Mouse (Mus musculus) limb, embryonic 14.5 days (tissue): ENCODE measurements around the gene Tcf7l1. TPM values are rescaled to one million over a fixed set of nuclear protein-coding genes. Genes with fewer than 3 reads are reported as not detected.

Source experiments
- ATAC-seq: fragments of 200-750 bp; cut with Nextera tagmentation; 2 replicates; pipeline ENCODE4 v1.8.0; 2017; ENCODE audit warnings: low read depth, moderate number of reproducible peaks, moderate TSS enrichment; ENCODE audit not compliant: low FRiP score
- DNase-seq: peaks from one replicate; pipeline ENCODE4 v3.0.0-alpha.2; 2015; ENCODE audit warnings: low spot score
- H3K27ac ChIP-seq: fragments of 300-500 bp; sonication (generic); replicated peaks from 2 replicates; pipeline ENCODE4 v1.5.1; 2014; ENCODE audit warnings: low read depth, mild to moderate bottlenecking, low read length, moderate library complexity, mixed read lengths
- H3K27me3 ChIP-seq: fragments of 300-500 bp; sonication (generic); 2 replicates; pipeline ENCODE4 v1.6.1; 2014; ENCODE audit warnings: low read length, mixed read lengths; ENCODE audit not compliant: control insufficient read depth, insufficient read depth
- H3K36me3 ChIP-seq: fragments of 300-500 bp; sonication (generic); 2 replicates; pipeline ENCODE4 v1.6.1; 2014; ENCODE audit warnings: mild to moderate bottlenecking, low read length, moderate library complexity, mixed read lengths; ENCODE audit not compliant: control insufficient read depth, insufficient read depth
- H3K4me1 ChIP-seq: fragments of 300-500 bp; sonication (generic); 2 replicates; pipeline ENCODE4 v1.6.1; 2014; ENCODE audit warnings: antibody characterized with exemption, low read length, mixed read lengths; ENCODE audit not compliant: control insufficient read depth, insufficient read depth
- H3K4me2 ChIP-seq: fragments of 300-500 bp; sonication (generic); replicated peaks from 2 replicates; pipeline ENCODE4 v1.6.1; 2014; ENCODE audit warnings: low read depth, mild to moderate bottlenecking, low read length, moderate library complexity; ENCODE audit not compliant: severe bottlenecking
- H3K4me3 ChIP-seq: fragments of 300-500 bp; sonication (generic); replicated peaks from 2 replicates; pipeline ENCODE4 v1.5.1; 2014; ENCODE audit warnings: low read length
- H3K9ac ChIP-seq: fragments of 300-500 bp; sonication (generic); 2 replicates; pipeline ENCODE4 v1.6.1; 2014; ENCODE audit warnings: mild to moderate bottlenecking, low read depth, low read length, moderate library complexity; ENCODE audit not compliant: severe bottlenecking
- H3K9me3 ChIP-seq: fragments of 300-500 bp; sonication (generic); 2 replicates; pipeline ENCODE4 v1.6.1; 2016; ENCODE audit warnings: low read length; ENCODE audit not compliant: control insufficient read depth
- POLR2A ChIP-seq: fragments of 200-500 bp; IDR thresholded peaks from 2 replicates; pipeline ENCODE4 v1.8.0; 2012; ENCODE audit warnings: inconsistent platforms, mild to moderate bottlenecking, moderate library complexity, borderline replicate concordance; ENCODE audit not compliant: insufficient read depth, insufficient read length; ENCODE audit errors: extremely low read depth
- WGBS: fragments of 180-500 bp; shearing (Covaris S2); extraction: QIAGEN DNeasy Blood & Tissue Kit; methylation state at CpG from one replicate; pipeline ENCODE4 v1.1.7; 2014; 5-methylcytosine and 5-hydroxymethylcytosine counted together
- polyA plus RNA-seq, 2 experiments: library from polyadenylated mRNA; depleted of rRNA in 1 of 2; stranded (reverse) in 1 of 2; unstranded in 1 of 2; fragments of >200 nt; fragmentation: Nextera tagmentation in 1 of 2; extraction: Ambion mirVana in 1 of 2; gene quantifications; 2 replicates each; pipeline versions ENCODE4 v1.2.1 to v1.2.3; 2012 to 2014

Gene Tcf7l1
- polyA plus RNA-seq (2012; rRNA removed) (78.1 and 103 TPM in 2 replicates), polyA plus RNA-seq (2014; fragmentation: Nextera tagmentation; extraction: Ambion mirVana) (47.9 and 54.9 TPM in 2 replicates)

GRCm38 (mm10) chr6:72788892-72789699 is at the start of gene Tcf7l1:
Gene Tcf7l1 (minus strand): TSS chr6:72789254.
- H3K4me2 ChIP-seq = peak within 1 kb of the TSS; percentile 87
- peak within 1 kb of the TSS; percentile 94 for H3K27ac ChIP-seq
- DNase-seq (peak; percentile 93), ATAC-seq (peak; percentile 94)
- H3K9me3 ChIP-seq = no peaks in the 10 kb centered on the region
- under 1% methylated on average over 42 of the region's 80 CpGs for WGBS
- no peaks in the 10 kb centered on the region for H3K27me3 ChIP-seq
- H3K4me1 ChIP-seq = peaks cover 13% of the 10 kb centered on the region
- peak; percentile 82; the same call in 1 of the 2 replicates for TF ChIP-seq POLR2A
- peak within 1 kb of the TSS; percentile 94 for H3K4me3 ChIP-seq
- H3K9ac ChIP-seq = peak within 1 kb of the TSS; percentile 93
- H3K36me3 ChIP-seq = peaks cover 18% of the 10 kb centered on the region

DNA sequence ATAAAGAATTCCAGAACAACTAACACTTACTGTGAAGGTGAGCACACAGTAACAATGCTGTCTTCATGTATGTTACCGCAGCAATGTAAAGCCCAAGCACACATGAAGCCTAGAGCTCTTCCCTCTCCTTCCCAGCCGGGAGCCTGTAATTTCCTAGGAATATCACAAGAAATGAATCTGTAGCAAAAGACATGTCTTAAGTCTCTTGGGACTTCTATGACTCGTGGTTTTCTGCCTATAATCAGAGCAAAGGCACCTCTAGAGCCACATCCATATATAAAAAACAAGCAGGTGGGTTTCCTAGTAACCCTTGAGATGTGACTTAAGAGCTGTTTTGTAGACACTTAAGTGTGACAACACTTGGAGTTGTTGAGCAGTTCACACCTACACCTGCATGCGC is 48.7 kb upstream of the Tcf7l1 start:
- DNase-seq (no peak), ATAC-seq (no peak)
- Histone ChIP-seq H3K36me3 (peaks cover 31% of the 10 kb centered on the region), H3K9ac (no peak overlapping the region), H3K4me2 (no peak overlapping the region), H3K9me3 (no peaks in the 10 kb centered on the region), H3K27me3 (no peaks in the 10 kb centered on the region), H3K27ac (no peak overlapping the region), H3K4me1 (no peaks in the 10 kb centered on the region), H3K4me3 (no peak overlapping the region)
- TF ChIP-seq POLR2A = no peak
- 81% methylated on average over 4 of the region's 4 CpGs for WGBS

GRCm38 (mm10) chr6:72834518-72834917 is 45.5 kb upstream of the Tcf7l1 start:
- TF ChIP-seq POLR2A = no peak

GRCm38 (mm10) chr6:72831858-72832257 is 42.8 kb upstream of the Tcf7l1 start:
- H3K9me3 ChIP-seq = no peaks in the 10 kb centered on the region
- no peak for ATAC-seq
- WGBS = 54% methylated on average over 3 of the region's 3 CpGs
- H3K27me3 ChIP-seq = no peaks in the 10 kb centered on the region
- H3K4me2 ChIP-seq = no peak overlapping the region
- no peaks in the 10 kb centered on the region for H3K36me3 ChIP-seq
- H3K9ac ChIP-seq = no peak overlapping the region
- no peaks in the 10 kb centered on the region for H3K4me1 ChIP-seq
- no peak for TF ChIP-seq POLR2A
- DNase-seq = no peak
- no peak overlapping the region for H3K27ac ChIP-seq
- no peak overlapping the region for H3K4me3 ChIP-seq

More at GRCm38 (mm10) chr6:72834518-72834917, 45.5 kb upstream of the Tcf7l1 start:
- no peak overlapping the region for H3K4me2 ChIP-seq
- no peak overlapping the region for H3K9ac ChIP-seq
- H3K4me1 ChIP-seq = no peaks in the 10 kb centered on the region
- 0 out of 2 replicates have a peak, but pooled peaks cover under 1% of the 10 kb centered on the region for H3K36me3 ChIP-seq
- WGBS = 57% methylated on average over 4 of the region's 4 CpGs
- no peaks in the 10 kb centered on the region for H3K9me3 ChIP-seq
- no peak for ATAC-seq
- DNase-seq = no peak
- no peaks in the 10 kb centered on the region for H3K27me3 ChIP-seq
- H3K27ac ChIP-seq = no peak overlapping the region
- H3K4me3 ChIP-seq = no peak overlapping the region

DNA sequence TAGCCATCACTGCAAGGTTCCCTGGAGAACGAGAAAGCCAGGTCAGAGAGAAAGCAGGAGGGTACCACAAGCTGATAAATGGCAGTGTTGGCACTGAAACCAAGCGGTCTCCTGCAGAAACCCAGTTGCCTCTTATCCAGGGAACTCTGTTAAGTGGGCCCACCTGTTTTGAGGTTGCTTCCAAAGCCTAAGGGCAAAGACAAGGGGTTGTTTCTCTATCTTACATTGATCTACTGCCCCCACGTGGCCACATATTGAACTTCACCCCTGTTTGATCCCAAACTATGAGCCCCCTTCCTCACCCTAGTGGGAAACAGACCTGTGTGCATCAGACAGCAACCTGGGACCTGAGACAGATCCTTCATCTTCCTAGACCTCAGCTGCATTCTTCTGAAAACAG is 42.2 kb upstream of the Tcf7l1 start:
- Histone ChIP-seq H3K9me3 (no peaks in the 10 kb centered on the region), H3K36me3 (no peaks in the 10 kb centered on the region), H3K27me3 (no peaks in the 10 kb centered on the region), H3K4me2 (no peak overlapping the region), H3K9ac (no peak overlapping the region), H3K4me3 (no peak overlapping the region), H3K4me1 (no peaks in the 10 kb centered on the region), H3K27ac (no peak overlapping the region)
- DNase-seq (peak; percentile 83), ATAC-seq (peak; percentile 32; the same call in 1 of the 2 replicates)
- TF ChIP-seq POLR2A = no peak
- WGBS = 12% methylated on average over 3 of the region's 3 CpGs
